Mouse (Mus musculus) embryonic facial prominence, embryonic 15.5 days (tissue): ENCODE measurements around the gene Cd47. TPM values are rescaled to one million over a fixed set of nuclear protein-coding genes. Genes with fewer than 3 reads are reported as not detected.

ENCODE experiments used
- ATAC-seq: fragments of 200-750 bp; cut with Nextera tagmentation; 2 replicates; pipeline ENCODE4 v1.8.0; 2017; ENCODE audit warnings: low read depth, moderate TSS enrichment; ENCODE audit not compliant: insufficient number of reproducible peaks, low FRiP score, low TSS enrichment
- H3K27ac ChIP-seq: fragments of 300-500 bp; sonication (generic); replicated peaks from 2 replicates; pipeline ENCODE4 v1.5.1; 2015; ENCODE audit warnings: mild to moderate bottlenecking, inconsistent platforms
- H3K27me3 ChIP-seq: fragments of 300-500 bp; sonication (generic); 2 replicates; pipeline ENCODE4 v1.6.1; 2015; ENCODE audit warnings: inconsistent platforms
- H3K36me3 ChIP-seq: fragments of 300-500 bp; sonication (generic); 2 replicates; pipeline ENCODE4 v1.6.1; 2015; ENCODE audit warnings: mild to moderate bottlenecking, inconsistent platforms
- H3K4me1 ChIP-seq: fragments of 300-500 bp; sonication (generic); 2 replicates; pipeline ENCODE4 v1.6.1; 2015; ENCODE audit warnings: inconsistent platforms
- H3K4me2 ChIP-seq: fragments of 300-500 bp; sonication (generic); replicated peaks from 2 replicates; pipeline ENCODE4 v1.6.1; 2015; ENCODE audit warnings: mild to moderate bottlenecking, inconsistent platforms
- H3K4me3 ChIP-seq: fragments of 300-500 bp; sonication (generic); replicated peaks from 2 replicates; pipeline ENCODE4 v1.5.1; 2015; ENCODE audit warnings: mild to moderate bottlenecking, inconsistent platforms
- H3K9ac ChIP-seq: fragments of 300-500 bp; sonication (generic); 2 replicates; pipeline ENCODE4 v1.6.1; 2015; ENCODE audit warnings: inconsistent platforms
- H3K9me3 ChIP-seq: fragments of 300-500 bp; sonication (generic); replicated peaks from 2 replicates; pipeline ENCODE4 v1.6.1; 2016; ENCODE audit warnings: inconsistent platforms
- WGBS: fragments of 180-500 bp; shearing (Covaris S2); methylation state at CpG from one replicate; pipeline ENCODE4 v1.1.7; 2015; 5-methylcytosine and 5-hydroxymethylcytosine counted together
- polyA plus RNA-seq: library from polyadenylated mRNA; unstranded; fragments of >200 nt; fragmentation: Nextera tagmentation; extraction: Ambion mirVana; gene quantifications from 2 replicates; pipeline ENCODE4 v1.2.1, GENCODE M21; 2015

Gene Cd47
- 104 and 109 TPM in 2 replicates for polyA plus RNA-seq

DNA sequence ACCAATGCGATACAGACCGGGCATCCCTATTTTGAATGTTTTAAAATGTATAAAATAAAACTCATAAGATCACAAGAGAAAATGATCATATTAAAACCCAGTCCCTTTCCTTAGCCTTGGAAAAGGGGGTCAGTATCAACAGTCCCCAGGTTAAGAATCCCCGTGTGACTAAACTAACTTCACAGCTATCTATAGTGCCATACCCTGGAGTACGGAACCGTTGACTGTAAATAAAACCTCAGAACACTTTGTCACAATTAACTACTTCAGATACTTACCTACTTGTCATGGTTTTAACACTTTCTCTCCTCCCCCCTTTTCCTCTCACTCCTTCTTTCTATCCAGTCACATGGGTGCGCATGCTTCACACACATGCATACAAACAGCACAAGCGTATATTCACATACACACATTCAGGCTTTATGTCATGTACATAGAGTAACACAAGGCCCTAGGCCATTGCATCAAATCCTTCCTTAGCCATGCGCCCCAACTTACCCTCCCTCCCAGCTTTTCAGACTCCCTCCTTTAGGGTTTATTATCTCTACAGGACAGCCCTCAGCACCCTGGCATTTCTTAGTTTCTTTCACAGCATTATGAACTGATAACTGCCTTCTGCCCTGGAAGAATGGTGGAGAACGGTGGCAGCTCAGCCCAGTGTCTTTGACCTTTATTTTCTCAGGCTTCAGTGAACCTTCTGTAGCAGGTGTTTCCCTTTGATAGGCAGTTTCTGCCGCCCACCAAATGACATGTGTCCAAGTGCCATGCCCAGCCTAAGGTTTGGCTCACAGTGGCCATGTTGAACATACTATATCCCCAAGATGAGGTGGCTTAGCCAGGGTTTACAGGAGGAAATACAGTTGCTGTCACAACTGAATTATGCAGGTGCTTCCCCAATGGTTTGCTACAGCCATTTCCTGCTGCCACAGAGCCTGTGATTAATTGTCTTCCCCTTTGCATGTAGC lies at the start of gene Cd47:
Cd47 (plus strand) TSS at position 937 of the 965 bp plus-strand sequence.
- no peak for ATAC-seq
- Histone ChIP-seq H3K27ac (no peak within 1 kb of the TSS), H3K4me2 (no peak within 1 kb of the TSS), H3K36me3 (no peaks in the 10 kb centered on the region), H3K9me3 (no peaks in the 10 kb centered on the region), H3K4me3 (no peak within 1 kb of the TSS), H3K27me3 (no peaks in the 10 kb centered on the region), H3K9ac (no peak within 1 kb of the TSS), H3K4me1 (peaks cover 9% of the 10 kb centered on the region)
- WGBS = 82% methylated on average over 10 of the region's 10 CpGs

DNA sequence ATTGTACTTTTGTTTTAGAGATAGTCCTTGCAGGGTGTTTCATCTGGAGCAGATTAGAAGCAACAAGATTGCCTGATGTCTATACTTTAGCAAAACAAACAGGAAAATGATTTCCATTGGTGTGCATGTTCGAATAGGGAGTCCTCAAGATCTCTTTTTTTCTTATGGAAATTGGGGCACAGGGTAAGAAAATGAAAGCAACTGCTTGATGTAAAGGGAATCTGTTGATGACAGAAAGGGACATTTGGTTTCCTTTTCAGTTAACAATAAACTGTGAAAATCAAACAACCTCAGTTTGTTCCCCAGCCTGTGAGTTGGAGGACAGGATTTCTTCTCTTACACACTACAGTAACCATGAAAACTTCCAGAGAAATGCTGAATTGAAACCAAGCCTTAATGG lies 47.4 kb upstream of the Cd47 start:
- no peaks in the 10 kb centered on the region for H3K27me3 ChIP-seq
- H3K36me3 ChIP-seq = no peaks in the 10 kb centered on the region
- WGBS = 42% methylated on average over 1 of the region's 1 CpGs
- H3K4me3 ChIP-seq = no peak overlapping the region
- H3K4me2 ChIP-seq = no peak overlapping the region
- H3K27ac ChIP-seq = no peak overlapping the region
- no peak for ATAC-seq
- no peaks in the 10 kb centered on the region for H3K4me1 ChIP-seq
- H3K9ac ChIP-seq = no peak overlapping the region
- no peaks in the 10 kb centered on the region for H3K9me3 ChIP-seq

DNA sequence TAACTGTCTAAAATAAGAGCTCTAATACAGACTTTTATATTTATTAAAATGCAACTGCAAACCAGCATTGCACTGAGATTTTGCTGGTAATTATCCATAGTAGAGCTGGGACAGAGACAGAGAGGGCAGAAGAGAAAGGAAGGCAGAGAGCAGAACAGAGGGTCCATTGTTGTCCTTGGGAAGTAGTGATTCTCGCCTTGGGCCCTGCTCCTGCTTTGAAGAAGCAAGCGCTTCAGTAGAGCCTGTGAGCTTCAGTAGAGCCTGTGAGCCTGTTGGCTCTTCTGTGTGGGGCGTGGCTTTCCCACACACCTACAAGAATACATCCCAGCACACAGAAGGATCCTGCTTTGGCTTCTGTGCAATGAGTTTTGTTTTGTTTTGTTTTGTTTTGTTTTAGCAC lies 47.0 kb upstream of the Cd47 start:
- no peaks in the 10 kb centered on the region for H3K9me3 ChIP-seq
- no peaks in the 10 kb centered on the region for H3K27me3 ChIP-seq
- WGBS = 40% methylated on average over 3 of the region's 3 CpGs
- H3K36me3 ChIP-seq = no peaks in the 10 kb centered on the region
- H3K27ac ChIP-seq = no peak overlapping the region
- H3K4me1 ChIP-seq = no peaks in the 10 kb centered on the region
- no peak for ATAC-seq
- H3K4me3 ChIP-seq = no peak overlapping the region
- no peak overlapping the region for H3K9ac ChIP-seq
- no peak overlapping the region for H3K4me2 ChIP-seq

DNA sequence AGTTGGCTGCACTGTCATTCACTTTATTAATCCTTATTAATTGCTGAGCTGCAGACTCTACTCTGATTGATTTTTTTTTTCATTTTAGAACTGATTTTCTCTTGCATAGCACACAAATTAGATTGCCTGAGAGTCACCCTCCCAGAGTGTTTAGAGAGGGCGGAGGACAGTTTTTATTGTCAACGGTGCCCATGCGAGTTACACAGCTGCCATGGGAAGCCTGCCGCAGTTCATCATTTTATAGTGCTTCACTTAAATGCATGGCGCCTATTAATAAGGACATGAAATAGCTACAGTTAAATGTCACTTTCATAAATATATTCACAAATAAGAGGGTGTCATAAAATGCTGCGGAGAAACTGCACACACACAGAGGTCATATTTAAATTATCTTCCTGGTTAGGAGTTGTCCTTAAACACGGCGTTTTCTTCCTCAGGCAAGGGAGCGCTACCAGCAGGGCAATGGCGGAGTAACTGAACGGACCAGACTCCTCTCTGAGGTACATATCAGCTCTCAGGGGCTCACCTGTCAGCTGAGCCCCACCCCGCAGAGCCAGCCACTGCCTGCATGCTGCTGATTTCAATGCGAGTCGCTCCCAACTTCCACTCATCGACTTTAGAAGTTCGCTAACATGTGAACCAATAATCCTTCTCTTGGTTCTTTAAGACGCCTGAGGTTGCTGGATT lies 39.7 kb upstream of the Cd47 start:
- 0 out of 2 replicates have a peak, but pooled peaks cover 4% of the 10 kb centered on the region for H3K4me1 ChIP-seq
- H3K9ac ChIP-seq = no peak overlapping the region
- no peak overlapping the region for H3K27ac ChIP-seq
- H3K4me3 ChIP-seq = no peak overlapping the region
- WGBS = 85% methylated on average over 17 of the region's 17 CpGs
- ATAC-seq = no peak
- H3K9me3 ChIP-seq = no peaks in the 10 kb centered on the region
- 0 out of 2 replicates have a peak, but pooled peaks cover 9% of the 10 kb centered on the region for H3K36me3 ChIP-seq
- no peak overlapping the region for H3K4me2 ChIP-seq
- no peaks in the 10 kb centered on the region for H3K27me3 ChIP-seq

DNA sequence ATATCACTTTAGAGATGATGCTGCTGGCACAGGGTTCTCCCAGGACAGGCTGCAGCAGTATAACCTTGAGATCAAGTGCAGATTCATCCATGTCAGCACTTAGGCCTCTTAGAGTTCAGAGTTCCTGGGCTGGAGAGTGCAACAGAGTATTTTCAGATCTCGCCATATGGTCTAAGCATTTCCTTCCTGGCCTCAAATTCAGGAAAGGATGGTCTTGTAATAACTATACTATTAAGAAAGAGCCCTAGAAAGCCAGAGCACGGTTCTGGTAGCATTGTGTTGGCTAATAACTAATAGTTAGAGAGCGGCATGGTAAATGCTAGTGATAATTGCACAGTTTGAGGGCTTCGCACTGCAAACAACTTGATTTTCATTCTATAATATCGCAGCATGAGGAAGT lies 38.4 kb upstream of the Cd47 start:
- Histone ChIP-seq H3K27ac (no peak overlapping the region), H3K4me3 (no peak overlapping the region), H3K9me3 (no peaks in the 10 kb centered on the region), H3K36me3 (0 out of 2 replicates have a peak, but pooled peaks cover 9% of the 10 kb centered on the region), H3K4me2 (no peak overlapping the region), H3K4me1 (0 out of 2 replicates have a peak, but pooled peaks cover 4% of the 10 kb centered on the region), H3K9ac (no peak overlapping the region), H3K27me3 (no peaks in the 10 kb centered on the region)
- 84% methylated on average over 5 of the region's 5 CpGs for WGBS
- ATAC-seq = no peak

DNA sequence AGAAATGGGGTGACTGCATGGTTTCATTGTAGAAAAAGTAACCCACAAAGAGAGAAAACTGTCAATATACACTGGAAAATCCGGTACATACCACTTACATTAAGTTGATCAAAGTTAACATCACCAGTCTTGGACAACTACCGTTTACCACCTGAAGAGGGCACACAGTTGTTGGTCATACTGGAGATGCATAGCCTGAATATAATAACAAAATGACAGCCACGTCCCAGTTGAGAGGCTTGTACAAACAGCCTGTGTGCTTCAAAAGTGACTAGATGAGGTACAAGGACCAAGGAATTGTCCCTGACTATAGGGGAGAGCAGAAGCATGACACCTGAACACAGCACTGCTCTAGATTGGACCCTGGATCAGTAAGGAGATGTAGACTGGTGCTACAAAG lies 34.0 kb upstream of the Cd47 start:
- H3K27ac ChIP-seq = no peak overlapping the region
- H3K4me1 ChIP-seq = no peaks in the 10 kb centered on the region
- H3K27me3 ChIP-seq = no peaks in the 10 kb centered on the region
- no peak for ATAC-seq
- no peaks in the 10 kb centered on the region for H3K9me3 ChIP-seq
- H3K4me2 ChIP-seq = no peak overlapping the region
- H3K9ac ChIP-seq = no peak overlapping the region
- 65% methylated on average over 3 of the region's 3 CpGs for WGBS
- 0 out of 2 replicates have a peak, but pooled peaks cover 9% of the 10 kb centered on the region for H3K36me3 ChIP-seq
- H3K4me3 ChIP-seq = no peak overlapping the region

DNA sequence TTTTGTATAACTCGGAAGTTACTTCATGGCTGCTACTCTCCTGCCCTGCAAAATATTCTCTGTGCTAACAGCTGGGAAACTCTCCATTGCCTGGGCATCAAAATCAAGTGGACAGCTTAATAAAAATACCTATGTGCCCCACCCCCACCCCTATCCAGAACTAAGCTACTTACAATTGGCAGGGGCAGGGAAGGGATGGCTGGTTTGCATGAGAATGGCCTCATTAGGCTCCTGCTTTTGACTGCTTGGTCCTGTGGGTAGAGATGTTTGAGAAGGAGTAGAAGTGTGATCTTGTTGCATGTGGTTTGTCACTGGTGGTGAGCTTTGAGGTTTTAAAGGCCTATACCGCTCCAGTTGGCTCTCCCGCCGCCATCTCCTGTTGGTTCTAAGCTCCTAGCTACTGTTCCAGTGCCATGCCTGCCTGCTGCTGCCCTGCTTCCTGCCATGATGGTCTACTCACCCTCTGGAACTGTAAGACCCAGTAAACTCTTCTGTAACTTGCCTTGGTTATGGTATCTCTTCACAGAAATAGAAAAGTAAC lies 31.8 kb upstream of the Cd47 start:
- ATAC-seq = no peak
- Histone ChIP-seq H3K27me3 (no peaks in the 10 kb centered on the region), H3K27ac (no peak overlapping the region), H3K4me2 (no peak overlapping the region), H3K36me3 (0 out of 2 replicates have a peak, but pooled peaks cover 8% of the 10 kb centered on the region), H3K4me1 (no peaks in the 10 kb centered on the region), H3K4me3 (no peak overlapping the region), H3K9ac (no peak overlapping the region), H3K9me3 (no peaks in the 10 kb centered on the region)
- 83% methylated on average over 4 of the region's 4 CpGs for WGBS

DNA sequence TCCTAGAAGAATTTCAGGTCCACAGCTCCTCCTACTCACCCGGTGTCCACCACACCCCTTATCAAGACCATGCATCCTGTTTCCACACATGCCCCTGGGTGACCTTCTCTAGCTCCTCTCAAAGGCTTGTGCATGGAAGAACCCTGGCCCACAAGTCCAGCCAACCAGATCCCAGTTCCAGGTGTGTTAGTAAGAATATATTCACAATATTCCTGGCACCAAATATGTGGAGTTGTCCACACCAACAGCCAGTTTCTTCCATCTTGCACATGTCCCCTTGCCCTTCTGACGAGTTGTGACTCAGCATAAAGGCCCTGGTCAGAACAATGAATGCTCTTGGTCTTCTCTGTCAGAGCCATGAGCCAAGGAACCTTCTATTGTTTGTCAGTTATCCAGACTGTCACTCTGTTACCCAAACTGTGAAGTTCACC lies 30.5 kb upstream of the Cd47 start:
- 80% methylated on average over 2 of the region's 2 CpGs for WGBS
- no peak overlapping the region for H3K9ac ChIP-seq
- no peak overlapping the region for H3K4me3 ChIP-seq
- H3K27ac ChIP-seq = no peak overlapping the region
- no peaks in the 10 kb centered on the region for H3K27me3 ChIP-seq
- no peaks in the 10 kb centered on the region for H3K9me3 ChIP-seq
- no peaks in the 10 kb centered on the region for H3K4me1 ChIP-seq
- no peak for ATAC-seq
- H3K4me2 ChIP-seq = no peak overlapping the region
- H3K36me3 ChIP-seq = no peaks in the 10 kb centered on the region

DNA sequence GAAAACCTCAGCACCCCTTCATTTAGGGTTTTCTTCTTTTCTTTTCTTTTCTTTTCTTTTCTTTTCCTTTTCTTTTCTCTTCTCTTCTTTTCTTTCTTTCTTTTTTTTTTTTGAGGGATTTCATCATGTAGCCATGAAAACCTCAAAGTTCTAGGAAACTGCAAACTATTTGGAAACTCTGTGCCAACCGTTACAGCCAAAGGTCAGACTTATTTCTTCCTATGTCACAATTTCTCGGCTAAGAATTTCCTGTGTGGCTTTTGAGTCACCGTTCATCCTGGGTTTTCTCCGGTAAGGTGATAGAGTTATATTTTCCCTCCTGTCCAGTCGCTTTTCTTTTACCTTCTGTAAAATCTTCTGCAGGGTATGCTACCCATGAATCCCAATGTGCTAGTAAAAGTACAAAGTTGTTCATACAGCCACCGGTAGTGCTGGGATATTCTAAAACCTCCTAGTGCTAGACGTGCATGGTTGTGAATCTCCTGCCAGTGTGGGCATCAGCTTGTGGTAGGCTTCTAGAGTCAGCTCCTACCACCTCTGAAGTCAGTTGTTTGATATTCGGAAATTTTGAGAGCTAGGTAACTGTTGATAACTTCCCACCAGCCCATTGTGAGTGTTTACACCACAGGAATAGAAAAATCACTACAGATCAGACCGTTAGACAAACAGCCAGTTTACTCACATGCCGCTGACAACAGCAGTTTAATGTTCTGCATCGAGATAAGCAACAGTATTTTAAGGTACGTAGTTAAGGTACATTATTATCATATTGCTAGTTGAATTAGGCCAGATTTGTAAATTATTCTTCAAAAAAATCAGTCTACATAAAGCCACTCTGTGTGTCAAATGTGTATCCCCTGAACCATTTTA lies 29.8 kb upstream of the Cd47 start:
- Histone ChIP-seq H3K4me2 (no peak overlapping the region), H3K9ac (no peak overlapping the region), H3K4me3 (no peak overlapping the region), H3K27me3 (no peaks in the 10 kb centered on the region), H3K27ac (no peak overlapping the region), H3K4me1 (no peaks in the 10 kb centered on the region), H3K9me3 (no peaks in the 10 kb centered on the region), H3K36me3 (no peaks in the 10 kb centered on the region)
- WGBS = 85% methylated on average over 12 of the region's 12 CpGs
- no peak for ATAC-seq

DNA sequence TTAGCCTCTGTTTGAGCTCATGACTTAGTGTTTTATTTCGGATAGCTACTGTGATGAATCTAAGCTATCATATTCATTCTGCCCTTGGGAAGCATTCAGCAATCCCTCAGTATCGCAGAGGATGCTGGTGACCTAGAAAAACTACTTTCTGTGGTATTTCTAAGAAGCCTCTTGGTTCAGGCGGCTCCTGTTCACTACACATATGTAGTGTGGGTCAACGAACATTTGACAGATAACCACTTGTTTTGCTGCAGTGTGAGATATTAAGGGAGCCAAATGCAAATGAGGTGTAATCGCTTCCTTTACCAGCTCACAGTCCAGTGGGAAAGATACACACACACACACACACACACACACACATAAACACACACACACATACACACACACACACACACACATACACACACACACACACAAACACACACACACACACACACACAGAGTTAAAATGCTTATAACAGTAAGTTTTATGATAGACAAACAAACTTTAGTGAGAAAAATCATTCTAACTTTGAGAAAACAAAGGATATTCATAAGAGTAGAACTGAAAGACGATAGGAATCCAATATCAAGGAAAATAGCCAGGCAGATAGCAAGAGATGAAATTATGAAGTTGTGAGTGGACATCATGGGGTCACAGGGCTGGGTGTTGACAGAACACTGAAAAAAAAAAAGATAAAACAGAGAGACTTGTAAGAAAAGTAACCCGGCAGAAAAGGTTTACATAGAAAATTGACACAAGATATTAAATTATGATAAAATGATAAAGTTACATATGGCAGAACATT lies 28.5 kb upstream of the Cd47 start:
- H3K4me2 ChIP-seq = no peak overlapping the region
- no peaks in the 10 kb centered on the region for H3K4me1 ChIP-seq
- no peaks in the 10 kb centered on the region for H3K36me3 ChIP-seq
- H3K4me3 ChIP-seq = no peak overlapping the region
- H3K27me3 ChIP-seq = no peaks in the 10 kb centered on the region
- H3K9me3 ChIP-seq = no peaks in the 10 kb centered on the region
- no peak overlapping the region for H3K9ac ChIP-seq
- 83% methylated on average over 7 of the region's 7 CpGs for WGBS
- H3K27ac ChIP-seq = no peak overlapping the region
- ATAC-seq = no peak
